Mouse (Mus musculus) lung, adult 2 months (tissue): ENCODE results near the gene St8sia6.

ENCODE experiments used
- CTCF ChIP-seq: fragments of 200-500 bp; IDR thresholded peaks from 2 replicates; pipeline ENCODE4 v1.5.1; 2011; ENCODE audit warnings: mild to moderate bottlenecking, low read length, control low read depth; ENCODE audit not compliant: insufficient read depth
- POLR2A ChIP-seq: fragments of 200-500 bp; IDR thresholded peaks from 2 replicates; pipeline ENCODE4 v1.6.1; 2011; ENCODE audit warnings: low read depth, mild to moderate bottlenecking, control low read depth, low read length, borderline replicate concordance; ENCODE audit errors: extremely low read depth

DNA sequence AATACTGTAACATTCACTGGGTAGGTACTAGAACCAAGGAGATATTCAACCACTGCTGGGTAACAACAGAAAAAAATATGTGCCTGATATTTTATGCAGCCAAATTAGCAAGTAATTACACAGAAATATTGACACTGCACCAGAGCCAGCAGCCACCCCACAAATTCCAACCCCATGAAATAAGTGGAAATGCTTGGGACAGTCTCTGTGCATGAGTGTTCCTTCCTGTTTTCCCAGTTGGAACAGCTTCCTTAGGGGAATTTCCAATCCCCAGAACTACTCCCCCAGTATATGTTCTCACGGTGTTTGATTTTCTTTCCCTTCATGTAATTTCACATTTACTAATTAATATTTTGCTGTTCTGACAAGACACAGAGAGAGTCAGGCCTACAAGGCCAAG lies 43.8 kb downstream of the St8sia6 start:
- TF ChIP-seq POLR2A: no peak
- no peak for TF ChIP-seq CTCF
